Mouse (Mus musculus) megakaryocyte, embryonic 14.5 days (primary cell): Measurements from ENCODE around the gene Tnfrsf12a.

Experiments used
- FLI1 ChIP-seq: IDR thresholded peaks from 2 replicates; pipeline ENCODE4 v1.6.1; 2012; ENCODE audit warnings: low read length, inconsistent platforms, mixed read lengths
- GATA1 ChIP-seq: IDR thresholded peaks from 3 replicates; pipeline ENCODE4 v1.6.1; 2012; ENCODE audit warnings: mixed read lengths, low read length, inconsistent platforms, borderline replicate concordance

- no peak for TF ChIP-seq GATA1
- no peak for TF ChIP-seq FLI1
Measured at GRCm38 (mm10) chr17:23705525-23706104, 28.3 kb upstream of the Tnfrsf12a start.
